Mouse (Mus musculus): ENCODE measurements around the gene Oas3.

The Oas3 gene

DNA sequence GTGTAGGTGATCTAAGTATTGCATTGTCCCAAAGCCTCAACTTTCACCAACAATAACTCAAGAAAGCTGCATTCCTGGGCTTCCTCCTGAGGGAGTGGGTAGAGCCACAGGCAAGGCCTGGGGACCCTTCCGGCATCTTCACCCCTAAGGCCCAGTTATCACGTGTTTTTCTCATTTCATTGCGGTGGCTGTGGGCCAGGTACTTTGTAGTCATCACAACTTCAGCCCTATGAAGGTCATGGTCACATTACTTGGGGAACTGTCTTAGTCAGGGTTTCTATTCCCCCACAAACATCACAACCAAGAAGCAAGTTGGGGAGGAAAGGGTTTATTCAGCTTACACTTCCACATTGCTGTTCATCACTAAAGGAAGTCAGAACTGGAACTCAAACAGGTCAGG is 24.7 kb downstream of the Oas3 start:
- no peak for DNase-seq (ENCODE audit: low spot score)

DNA sequence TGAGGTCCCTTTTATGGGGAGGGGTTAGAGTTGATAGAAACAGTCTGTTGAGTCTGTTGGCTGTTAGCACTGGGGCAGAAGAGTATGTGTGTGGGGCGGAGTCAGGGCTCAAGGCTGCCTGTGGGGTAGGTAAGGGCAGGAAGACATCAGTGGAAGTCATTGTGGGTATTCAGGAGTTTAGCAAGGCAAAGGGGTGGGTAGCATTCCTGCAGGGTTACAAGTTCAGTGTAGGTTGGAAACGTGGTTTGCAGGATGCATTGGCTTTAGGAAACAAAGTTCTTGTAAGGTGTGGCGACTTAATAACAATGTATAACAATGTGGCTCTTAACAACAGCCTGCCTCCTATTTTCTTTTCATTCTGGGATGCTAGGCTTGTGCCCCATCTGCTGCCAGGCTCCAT is 26.3 kb downstream of the Oas3 start:
- DNase-seq (ENCODE audit: low spot score): no peak

DNA sequence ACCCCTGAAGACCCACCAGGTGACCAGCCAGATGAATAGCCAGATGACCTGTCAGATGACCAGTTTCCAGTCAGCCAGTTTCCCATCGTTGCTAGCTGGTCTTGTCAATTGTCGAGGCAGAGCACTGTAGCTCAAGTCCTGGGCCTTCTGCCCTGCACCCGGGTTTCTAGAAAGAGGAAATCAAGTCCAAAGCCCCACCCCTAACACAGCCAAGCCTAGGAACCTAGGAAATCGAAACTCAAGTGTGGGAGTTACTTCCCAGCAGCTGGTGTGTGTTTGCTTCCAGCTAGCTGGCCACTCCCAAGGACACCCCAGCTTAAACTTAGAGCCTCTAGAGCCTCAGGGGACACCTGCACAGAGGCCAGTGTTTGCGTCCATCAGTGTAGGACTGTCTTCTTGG is 27.8 kb downstream of the Oas3 start, which contains the start of gene Oas2:
Gene Oas2 (minus strand): TSS at position 166 of the 400 bp plus-strand sequence.
- DNase-seq (ENCODE audit: low spot score): no peak

- no peak for DNase-seq (ENCODE audit: low spot score)
These were observed 31.0 kb downstream of the Oas3 start for GRCm38 (mm10) chr5:120746451-120746850.

DNA sequence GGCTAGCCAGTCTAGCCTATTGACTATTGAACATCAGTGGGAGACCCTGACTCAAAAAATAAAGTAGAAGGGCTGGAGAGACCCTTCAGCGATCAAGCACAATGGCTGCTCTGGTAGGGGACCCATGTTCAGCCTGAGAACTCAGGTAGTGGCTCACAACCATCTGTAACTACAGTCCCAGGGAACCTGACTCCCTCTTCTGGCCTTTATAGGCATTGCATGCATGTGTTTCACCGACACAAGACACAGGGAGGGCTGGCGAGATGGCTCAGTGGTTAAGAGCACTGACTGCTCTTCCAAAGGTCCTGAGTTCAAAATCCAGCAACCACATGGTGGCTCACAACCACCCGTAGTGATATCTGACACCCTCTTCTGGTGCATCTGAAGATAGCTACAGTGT is 35.3 kb downstream of the Oas3 start:
- peak; percentile 9 for DNase-seq (ENCODE audit: low spot score)

DNA sequence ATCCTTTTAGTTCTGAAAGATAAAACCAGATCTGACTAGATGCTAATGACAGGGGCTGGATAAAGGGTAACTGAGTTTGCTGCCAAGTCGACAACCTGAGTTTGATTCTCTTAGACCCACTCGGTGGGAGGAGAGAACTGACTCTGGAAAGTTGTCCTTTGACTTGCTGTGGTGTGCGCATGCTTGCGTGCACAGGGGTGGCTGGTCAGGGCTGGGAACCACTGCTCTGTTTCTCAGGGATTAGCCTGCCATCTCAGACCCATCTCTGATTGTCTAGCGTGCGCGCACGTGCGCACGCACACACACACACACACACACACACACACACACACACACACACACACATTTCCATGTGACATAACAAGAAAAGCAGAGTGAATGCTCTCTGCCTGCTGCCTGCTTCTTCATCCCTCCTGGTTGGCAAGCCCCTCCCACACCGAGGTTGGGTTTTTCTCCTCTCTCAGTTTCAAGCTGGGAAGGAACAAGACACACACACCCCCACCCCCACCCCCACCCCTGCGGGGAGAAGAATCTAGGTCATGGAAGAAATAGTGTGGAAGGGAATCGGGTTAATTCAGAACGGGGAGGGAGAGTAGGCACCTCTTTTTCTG is 43.0 kb downstream of the Oas3 start:
- DNase-seq (ENCODE audit: low spot score): no peak

DNA sequence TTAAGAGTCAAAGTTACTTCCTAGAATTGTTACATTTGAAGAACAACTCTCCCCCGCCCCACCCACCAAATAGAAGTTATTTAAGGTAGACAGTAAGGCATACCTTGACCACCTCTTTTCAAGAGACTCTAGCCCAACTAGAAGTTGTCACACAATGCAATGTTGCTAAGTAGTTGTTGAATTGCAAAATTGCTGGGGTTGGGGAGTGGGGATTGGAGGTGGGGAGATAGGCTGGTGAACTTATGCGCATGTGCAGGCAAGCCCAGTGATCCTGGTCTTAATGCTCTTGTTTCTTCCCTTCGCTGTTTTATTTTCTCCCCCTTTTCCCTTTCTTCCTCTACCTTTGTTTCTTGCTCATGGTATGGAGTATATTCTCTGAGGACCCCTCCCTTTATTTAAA is 43.8 kb downstream of the Oas3 start:
- no peak for DNase-seq (ENCODE audit: low spot score)

- DNase-seq (ENCODE audit: low spot score): no peak
These were observed 44.7 kb downstream of the Oas3 start for GRCm38 (mm10) chr5:120732740-120733139.

DNA sequence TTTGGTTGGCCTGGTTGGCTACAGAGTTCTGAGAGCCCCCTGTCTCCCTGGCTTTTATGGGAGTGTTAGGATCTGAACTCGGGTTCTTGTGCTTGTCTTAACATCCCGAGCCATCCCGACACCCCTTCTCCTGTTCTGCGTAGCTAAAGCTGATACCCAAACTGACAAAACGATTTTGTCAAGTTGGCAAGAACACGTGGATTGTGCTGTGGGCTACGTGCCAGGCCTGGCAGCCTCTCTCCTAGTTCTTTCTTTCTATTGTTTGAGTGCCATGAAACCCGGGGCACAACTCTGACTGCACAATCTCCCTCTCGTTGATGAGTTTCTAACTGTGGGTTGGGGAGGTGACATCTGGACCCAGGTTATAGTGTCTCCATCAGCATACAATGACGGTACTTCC is 48.1 kb downstream of the Oas3 start:
- DNase-seq (ENCODE audit: low spot score): no peak

GRCm38 (mm10) chr5:120725811-120726455 is 51.5 kb downstream of the Oas3 start:
- DNase-seq (ENCODE audit: low spot score): no peak

GRCm38 (mm10) chr5:120721005-120721404 is 56.5 kb downstream of the Oas3 start:
- DNase-seq (ENCODE audit: low spot score): no peak

GRCm38 (mm10) chr5:120718600-120719378 is 58.7 kb downstream of the Oas3 start:
- no peak for DNase-seq (ENCODE audit: low spot score)

- DNase-seq (ENCODE audit: low spot score): no peak
These were observed 60.3 kb downstream of the Oas3 start for GRCm38 (mm10) chr5:120717136-120717535.

DNA sequence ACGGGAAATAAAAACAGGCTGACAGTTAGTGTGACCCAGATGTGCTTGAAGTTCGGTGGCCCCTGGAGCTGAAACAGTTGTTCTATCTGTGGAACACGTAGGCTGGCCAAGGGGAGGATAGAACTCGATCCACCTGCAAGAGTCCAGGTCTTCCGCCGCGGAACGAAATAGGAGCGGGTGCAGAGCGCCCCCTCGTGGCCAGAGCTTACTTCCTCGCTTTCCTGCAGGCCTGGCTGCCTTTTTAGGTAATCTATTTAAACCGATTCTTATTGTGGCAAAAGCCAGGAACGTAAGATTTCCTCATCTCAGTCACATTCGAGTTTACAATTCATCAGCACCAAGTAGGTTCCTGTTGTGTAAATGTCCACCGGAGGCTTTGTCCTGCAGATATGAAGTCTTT is 63.1 kb downstream of the Oas3 start:
- peak; percentile 76 for DNase-seq (ENCODE audit: low spot score)

GRCm38 (mm10) chr5:120712721-120713120 is 64.7 kb downstream of the Oas3 start:
- no peak for DNase-seq (ENCODE audit: low spot score)

- DNase-seq (ENCODE audit: low spot score): no peak
These were observed 65.6 kb downstream of the Oas3 start, which contains the start of gene Dtx1 for GRCm38 (mm10) chr5:120711827-120712226. TSS of gene Dtx1 (minus strand) at chr5:120711927.

DNA sequence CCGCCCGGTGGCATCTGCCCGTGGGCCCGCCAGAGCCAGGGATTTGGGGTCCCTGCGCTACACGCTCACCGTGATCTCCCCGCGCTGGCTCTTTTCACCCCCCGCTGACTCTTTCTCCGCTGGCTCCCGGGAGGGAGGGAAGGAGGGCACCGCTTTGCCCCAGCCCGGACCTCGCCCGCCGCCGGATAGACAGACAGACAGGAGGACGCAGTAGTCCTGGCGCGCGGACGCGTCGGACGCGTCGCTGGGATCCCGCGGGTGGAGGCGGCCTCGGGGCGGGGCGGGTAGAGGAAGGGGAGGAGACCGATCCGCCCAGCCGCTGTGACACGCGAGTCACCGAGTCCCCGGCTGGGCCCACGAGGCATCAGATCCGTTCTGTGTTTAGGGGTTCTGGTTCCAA is 66.0 kb downstream of the Oas3 start:
- DNase-seq (ENCODE audit: low spot score): peak; percentile 25

DNA sequence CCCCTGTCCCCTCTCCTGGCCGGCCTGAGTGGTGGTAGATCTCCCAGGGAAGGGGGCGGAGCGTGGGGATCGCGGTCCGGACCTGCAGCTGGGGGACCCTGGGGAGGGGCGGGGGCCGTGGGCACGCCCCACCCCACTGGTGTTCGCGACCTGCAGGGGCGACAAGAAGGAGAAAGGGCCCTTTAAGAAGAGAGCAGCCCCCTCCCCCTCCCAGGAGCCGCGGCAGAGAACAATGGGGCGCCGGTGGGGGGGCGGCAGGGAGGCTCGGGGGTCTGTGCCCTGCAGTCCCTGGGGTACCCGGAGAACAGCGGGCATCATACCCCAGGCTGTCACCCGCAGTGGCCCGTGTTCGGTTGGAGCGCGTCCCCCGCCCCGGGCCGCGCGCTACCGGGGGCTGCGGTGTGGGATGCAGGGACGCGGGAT is 66.6 kb downstream of the Oas3 start:
- no peak for DNase-seq (ENCODE audit: low spot score)

GRCm38 (mm10) chr5:120710161-120710825 is 67.2 kb downstream of the Oas3 start:
- peak; percentile 31 for DNase-seq (ENCODE audit: low spot score)

GRCm38 (mm10) chr5:120706976-120707375 is 70.5 kb downstream of the Oas3 start:
- no peak for DNase-seq (ENCODE audit: low spot score)

GRCm38 (mm10) chr5:120706541-120706940 is 70.9 kb downstream of the Oas3 start:
- DNase-seq (ENCODE audit: low spot score): no peak

DNA sequence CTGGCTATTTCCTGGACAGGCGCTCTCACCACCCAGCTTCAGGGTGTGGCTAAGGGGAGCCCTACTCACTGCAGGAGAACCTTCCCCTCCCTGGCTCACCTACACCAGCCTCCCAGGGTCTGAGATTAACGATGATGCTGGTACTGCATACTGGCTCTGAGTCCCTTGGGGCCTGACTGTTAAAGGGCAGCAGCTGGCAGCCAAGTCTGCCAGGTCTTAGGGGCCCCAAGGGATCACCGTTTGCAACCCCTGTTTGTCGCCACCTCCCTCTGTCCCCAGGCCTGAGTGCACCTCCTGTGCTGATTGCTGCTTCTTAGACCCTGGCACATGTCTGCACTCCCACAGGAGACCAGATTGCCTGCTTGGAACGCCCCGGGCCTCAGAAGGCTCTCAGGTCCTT is 73.0 kb downstream of the Oas3 start:
- no peak for DNase-seq (ENCODE audit: low spot score)

- DNase-seq (ENCODE audit: low spot score): no peak
These were observed 73.8 kb downstream of the Oas3 start for GRCm38 (mm10) chr5:120703660-120704059.

All from ovary, postnatal 36 days (tissue).